Mouse (Mus musculus): ENCODE results near the gene Cadm4.

The Cadm4 gene

DNA sequence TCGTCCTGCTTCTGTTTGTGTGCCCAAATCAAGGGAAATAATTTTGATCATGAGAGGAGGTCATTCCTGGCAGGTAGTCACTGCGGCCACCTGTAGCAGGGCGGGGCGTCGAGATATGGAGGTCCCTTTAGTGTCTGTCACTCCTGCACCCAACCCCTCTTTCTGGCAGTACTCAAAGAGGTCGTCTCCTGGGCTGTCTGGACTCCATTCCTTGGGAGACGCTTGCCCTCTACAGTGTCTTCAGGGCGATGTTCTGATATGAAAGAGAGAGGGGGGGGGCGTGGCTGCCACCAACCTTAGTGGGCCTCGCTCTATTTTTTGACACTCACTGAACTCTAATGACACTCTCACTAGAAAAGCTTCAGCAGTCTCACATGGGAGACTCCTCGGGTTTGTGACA, 47.8 kb downstream of the Cadm4 start:
- in situ Hi-C loops (cut with MboI, MseI) = no loop called here

DNA sequence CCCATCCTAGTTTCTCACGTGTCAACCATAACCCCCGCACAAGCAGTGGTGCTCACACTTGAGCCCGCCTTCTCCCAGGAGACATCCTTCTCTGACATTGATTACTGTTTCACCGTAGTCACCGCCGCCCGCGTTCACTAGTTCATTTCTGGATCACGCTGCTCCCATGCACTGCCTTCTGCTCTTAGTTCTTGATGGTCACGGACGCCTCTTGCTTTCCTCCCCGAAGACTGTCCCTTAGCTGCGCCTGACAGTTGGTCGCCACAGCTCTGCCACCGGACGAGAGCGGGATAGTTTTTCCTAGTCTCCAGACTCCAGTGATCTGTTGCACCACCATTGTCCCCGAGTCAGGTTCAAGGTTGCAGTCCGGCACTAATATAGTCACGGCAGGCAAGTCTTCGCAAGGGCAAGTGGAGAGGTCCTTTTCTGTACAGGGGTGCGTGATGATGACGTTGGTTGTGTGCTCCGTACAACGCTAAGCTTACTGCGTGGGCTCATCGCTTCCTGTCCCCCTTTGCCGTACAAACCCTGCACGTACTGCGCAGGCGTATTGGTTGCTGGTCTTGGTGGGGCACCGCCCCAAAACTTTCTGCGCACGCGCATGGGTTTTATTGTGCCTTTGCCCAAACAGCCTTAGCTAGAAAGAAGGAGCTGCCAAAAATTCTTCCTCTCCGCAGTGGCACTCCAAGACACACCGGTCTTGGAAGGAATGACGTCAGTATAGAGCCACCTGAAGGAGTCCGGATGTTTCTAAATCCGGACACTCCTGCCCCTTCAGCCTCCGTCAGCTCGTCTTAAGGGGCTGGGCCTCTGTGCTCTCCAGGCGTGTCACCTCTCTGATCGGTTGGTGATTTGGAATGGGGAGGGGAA, 48.5 kb downstream of the Cadm4 start, which contains the start of gene Irgq:
Irgq (plus strand) TSS at position 628 of the 870 bp plus-strand sequence.
- in situ Hi-C loops (cut with MboI, MseI) = no loop called here

- in situ Hi-C loops (cut with MboI, MseI) = no loop called here
Measured at GRCm38 (mm10) chr7:24531211-24531971, 49.6 kb downstream of the Cadm4 start.

GRCm38 (mm10) chr7:24533031-24533571, 51.3 kb downstream of the Cadm4 start:
- in situ Hi-C loops (cut with MboI, MseI) = no loop called here

DNA sequence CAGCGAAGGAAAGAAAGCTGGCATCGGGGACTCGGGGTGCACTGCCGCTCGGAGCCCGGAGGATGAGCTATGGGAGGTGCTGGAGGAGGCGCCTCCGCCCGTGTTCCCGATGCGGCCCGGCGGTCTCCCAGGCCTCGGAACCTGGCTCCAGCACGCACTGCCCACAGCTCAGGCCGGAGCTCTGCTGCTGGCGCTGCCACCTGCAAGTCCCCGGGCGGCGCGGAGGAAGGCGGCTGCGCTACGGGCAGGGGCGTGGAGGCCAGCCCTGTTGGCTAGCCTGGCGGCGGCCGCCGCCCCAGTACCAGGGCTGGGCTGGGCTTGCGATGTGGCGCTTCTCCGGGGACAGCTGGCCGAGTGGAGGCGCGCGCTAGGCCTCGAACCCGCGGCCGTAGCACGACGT, 52.0 kb downstream of the Cadm4 start:
- in situ Hi-C loops (cut with MboI, MseI) = no loop called here

DNA sequence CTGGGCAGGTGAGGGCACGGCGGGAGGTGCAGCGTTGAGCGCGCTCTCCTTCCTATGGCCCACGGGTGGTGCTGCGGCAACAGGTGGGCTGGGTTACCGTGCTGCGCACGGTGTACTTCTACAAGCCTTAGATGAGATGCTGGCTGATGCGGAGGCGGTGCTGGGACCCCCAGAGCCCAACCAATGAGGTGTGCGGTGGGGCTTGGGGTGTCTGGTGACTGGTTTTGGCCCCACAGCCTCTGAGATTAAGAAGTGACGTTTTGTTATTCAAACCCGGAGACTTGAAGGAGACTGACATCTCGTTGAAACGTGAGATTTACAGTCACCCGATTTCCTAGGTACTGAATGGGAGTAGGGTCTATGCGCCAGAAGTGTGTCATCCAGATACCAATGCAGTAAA, 52.5 kb downstream of the Cadm4 start:
- in situ Hi-C loops (cut with MboI, MseI) = no loop called here

GRCm38 (mm10) chr7:24537081-24537480, 55.3 kb downstream of the Cadm4 start:
- in situ Hi-C loops (cut with MboI, MseI) = no loop called here

GRCm38 (mm10) chr7:24537591-24537990, 55.8 kb downstream of the Cadm4 start:
- in situ Hi-C loops (cut with MboI, MseI) = no loop called here

GRCm38 (mm10) chr7:24538154-24538553, 56.3 kb downstream of the Cadm4 start:
- in situ Hi-C loops (cut with MboI, MseI) = no loop called here

- in situ Hi-C loops (cut with MboI, MseI) = no loop called here
Measured at GRCm38 (mm10) chr7:24538701-24539100, 56.9 kb downstream of the Cadm4 start.

- in situ Hi-C loops (cut with MboI, MseI) = no loop called here
Measured at GRCm38 (mm10) chr7:24539686-24540085, 57.9 kb downstream of the Cadm4 start.

DNA sequence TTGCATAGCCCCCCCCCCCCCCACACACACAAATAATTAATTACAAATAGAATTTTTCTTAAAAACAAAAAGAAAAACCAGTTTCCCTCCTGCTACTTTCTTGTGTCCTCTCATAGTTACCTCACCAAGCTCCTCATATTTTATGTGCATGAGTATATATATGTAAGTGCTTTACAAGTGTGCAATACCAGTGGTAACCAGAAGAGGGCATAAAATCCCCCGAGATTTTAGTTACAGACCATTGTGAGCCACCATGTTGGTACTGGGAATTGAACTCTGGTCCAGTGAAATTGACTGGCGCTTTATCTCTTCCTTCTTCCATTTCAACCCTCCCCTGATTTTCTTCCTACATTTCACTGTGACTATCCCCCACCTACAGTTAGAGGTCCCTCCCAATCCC, 62.7 kb downstream of the Cadm4 start:
- in situ Hi-C loops (cut with MboI, MseI) = no loop called here

GRCm38 (mm10) chr7:24546068-24546614, 64.3 kb downstream of the Cadm4 start, which contains the start of the genes Pinlyp and Xrcc1:
Pinlyp (minus strand) TSS chr7:24546118.
Xrcc1 (plus strand) TSS chr7:24546289.
- in situ Hi-C loops (cut with MboI, MseI) = no loop called here

- in situ Hi-C loops (cut with MboI, MseI) = no loop called here
Measured at GRCm38 (mm10) chr7:24546634-24547389, 65.0 kb downstream of the Cadm4 start.

GRCm38 (mm10) chr7:24547534-24548036, 65.8 kb downstream of the Cadm4 start:
- in situ Hi-C loops (cut with MboI, MseI) = no loop called here

GRCm38 (mm10) chr7:24551985-24552759, 70.3 kb downstream of the Cadm4 start:
- in situ Hi-C loops (cut with MboI, MseI) = loop anchor here in 1 of 2 experiments (5.0 kb wide), 1 partner anchor 35 kb away; no protein-coding TSS in a partner anchor
